Mouse (Mus musculus) heart, embryonic 16.5 days (tissue): ENCODE results near the gene Pgs1. TPM values are rescaled to one million over a fixed set of nuclear protein-coding genes. Genes with fewer than 3 reads are reported as not detected.

Source experiments
- ATAC-seq: fragments of 200-750 bp; cut with Nextera tagmentation; replicated peaks from 2 replicates; pipeline ENCODE4 v1.8.0; 2017; ENCODE audit warnings: moderate number of reproducible peaks; ENCODE audit not compliant: insufficient read depth, low FRiP score; ENCODE audit errors: extremely low read depth
- H3K27ac ChIP-seq: fragments of 300-500 bp; sonication (generic); 2 replicates; pipeline ENCODE4 v1.5.1; 2014; ENCODE audit warnings: mild to moderate bottlenecking, low read length, control low read depth, moderate library complexity
- H3K27me3 ChIP-seq: fragments of 300-500 bp; sonication (generic); 2 replicates; pipeline ENCODE4 v1.6.1; 2014; ENCODE audit warnings: low read length, mixed read lengths; ENCODE audit not compliant: control insufficient read depth, insufficient read depth
- H3K36me3 ChIP-seq: fragments of 300-500 bp; sonication (generic); 2 replicates; pipeline ENCODE4 v1.6.1; 2014; ENCODE audit not compliant: control insufficient read depth, insufficient read depth
- H3K4me1 ChIP-seq: fragments of 300-500 bp; sonication (generic); 2 replicates; pipeline ENCODE4 v1.6.1; 2014; ENCODE audit warnings: low read length, mixed read lengths; ENCODE audit not compliant: control insufficient read depth, insufficient read depth
- H3K4me2 ChIP-seq: fragments of 300-500 bp; sonication (generic); 2 replicates; pipeline ENCODE4 v1.6.1; 2014; ENCODE audit warnings: low read depth, mild to moderate bottlenecking, control low read depth, low read length
- H3K4me3 ChIP-seq: fragments of 300-500 bp; sonication (generic); 2 replicates; pipeline ENCODE4 v1.5.1; 2014; ENCODE audit warnings: mild to moderate bottlenecking, control low read depth, low read length
- H3K9ac ChIP-seq: fragments of 300-500 bp; sonication (generic); 2 replicates; pipeline ENCODE4 v1.6.1; 2014; ENCODE audit warnings: low read length, control low read depth
- H3K9me3 ChIP-seq: fragments of 300-500 bp; sonication (generic); replicated peaks from 2 replicates; pipeline ENCODE4 v1.6.1; 2016; ENCODE audit warnings: low read length; ENCODE audit not compliant: control insufficient read depth
- WGBS: fragments of 180-500 bp; shearing (Covaris S2); extraction: QIAGEN DNeasy Blood & Tissue Kit; methylation state at CpG from one replicate; pipeline ENCODE4 v1.1.7; 2014; 5-methylcytosine and 5-hydroxymethylcytosine counted together
- polyA plus RNA-seq: library from polyadenylated mRNA; unstranded; fragments of >200 nt; fragmentation: Nextera tagmentation; extraction: Ambion mirVana; gene quantifications from 2 replicates; pipeline ENCODE4 v1.2.1, GENCODE M21; 2015

Pgs1 gene
- polyA plus RNA-seq, 1 experiment from 2014 or later, result 28.9 TPM

DNA sequence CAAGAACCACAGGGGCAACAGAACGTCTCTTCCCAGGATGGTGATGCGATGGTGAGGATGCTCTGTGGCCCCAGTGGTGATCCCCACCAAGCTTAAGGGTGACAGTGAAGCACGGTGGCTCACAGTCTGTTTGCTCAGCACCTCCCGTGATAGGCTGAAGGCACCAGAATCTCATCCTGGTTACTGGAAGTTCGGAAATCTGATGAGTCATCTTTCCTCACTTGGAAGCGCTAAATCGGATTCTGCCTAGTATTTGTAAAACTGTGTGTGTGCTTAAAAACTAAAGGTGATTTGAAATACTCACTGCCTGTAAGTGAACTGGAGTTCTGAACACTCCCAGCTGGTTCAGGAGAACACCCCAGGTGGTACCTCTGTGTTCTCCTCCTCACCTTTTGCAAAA lies 2.3 kb upstream of the Pgs1 start:
- Histone ChIP-seq H3K4me1 (peaks cover 13% of the 10 kb centered on the region), H3K4me2 (no peak overlapping the region), H3K9me3 (no peaks in the 10 kb centered on the region), H3K27ac (no peak overlapping the region), H3K36me3 (no peaks in the 10 kb centered on the region), H3K4me3 (no peak overlapping the region), H3K27me3 (no peaks in the 10 kb centered on the region; the same call in 1 of the 2 replicates), H3K9ac (no peak overlapping the region)
- WGBS, result 54% methylated on average over 7 of the region's 7 CpGs
- ATAC-seq, result no peak

DNA sequence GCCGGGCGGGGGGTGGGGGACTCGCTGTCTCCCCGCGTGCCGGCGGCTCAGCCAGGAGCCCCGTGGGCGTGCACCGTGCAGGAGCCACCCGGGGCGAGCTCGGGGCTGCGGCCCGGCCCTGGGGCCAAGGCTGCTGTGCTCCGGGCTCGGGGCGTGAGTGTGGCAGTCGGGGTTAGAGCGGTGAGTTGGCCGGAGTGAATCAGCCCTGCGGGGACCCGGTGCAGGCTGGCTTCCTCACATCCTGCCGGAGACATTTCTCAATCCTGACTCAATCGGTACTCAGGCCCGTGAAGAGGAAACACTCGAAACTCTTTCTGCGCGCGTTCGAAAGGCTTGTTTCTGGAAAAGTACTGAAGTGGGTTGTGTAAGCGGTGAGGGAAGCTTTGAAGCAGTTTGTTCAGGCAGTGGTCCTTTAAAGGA lies 950 bp downstream of the Pgs1 start:
- Histone ChIP-seq H3K9ac (peak overlapping the region; percentile 88), H3K27me3 (no peaks in the 10 kb centered on the region; the same call in 1 of the 2 replicates), H3K36me3 (no peaks in the 10 kb centered on the region), H3K4me1 (peaks cover 33% of the 10 kb centered on the region), H3K27ac (peak overlapping the region; percentile 52), H3K4me3 (peak overlapping the region; percentile 87), H3K9me3 (no peaks in the 10 kb centered on the region), H3K4me2 (peak overlapping the region; percentile 74)
- peak; percentile 53 for ATAC-seq
- WGBS, result under 1% methylated on average over 32 of the region's 32 CpGs

DNA sequence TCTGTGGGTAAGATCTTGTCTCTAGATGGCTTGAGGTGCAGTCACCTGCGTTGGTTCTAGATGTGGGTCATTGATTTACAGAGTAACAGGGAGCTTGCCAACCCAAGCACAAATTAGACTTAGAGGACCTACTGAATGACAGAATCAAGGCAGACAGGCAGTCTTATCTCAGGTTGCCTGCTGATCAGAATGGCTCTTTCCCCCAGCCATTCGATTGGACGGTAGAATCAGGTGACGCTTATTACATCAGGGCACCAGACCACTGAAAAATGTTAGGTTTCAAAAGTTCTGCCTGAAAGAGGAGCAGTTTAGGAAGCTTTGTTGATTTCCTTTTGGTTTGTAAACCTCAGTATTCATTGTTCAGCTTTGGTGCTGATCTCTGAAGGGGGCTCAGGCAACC lies 1.9 kb downstream of the Pgs1 start:
- Histone ChIP-seq H3K27me3 (no peaks in the 10 kb centered on the region; the same call in 1 of the 2 replicates), H3K9me3 (no peaks in the 10 kb centered on the region), H3K9ac (no peak overlapping the region; the same call in 1 of the 2 replicates), H3K27ac (no peak overlapping the region), H3K4me2 (peak overlapping the region; percentile 74), H3K4me3 (peak overlapping the region; percentile 87; the same call in 1 of the 2 replicates), H3K4me1 (peaks cover 39% of the 10 kb centered on the region), H3K36me3 (no peaks in the 10 kb centered on the region)
- 54% methylated on average over 4 of the region's 4 CpGs for WGBS
- no peak for ATAC-seq

DNA sequence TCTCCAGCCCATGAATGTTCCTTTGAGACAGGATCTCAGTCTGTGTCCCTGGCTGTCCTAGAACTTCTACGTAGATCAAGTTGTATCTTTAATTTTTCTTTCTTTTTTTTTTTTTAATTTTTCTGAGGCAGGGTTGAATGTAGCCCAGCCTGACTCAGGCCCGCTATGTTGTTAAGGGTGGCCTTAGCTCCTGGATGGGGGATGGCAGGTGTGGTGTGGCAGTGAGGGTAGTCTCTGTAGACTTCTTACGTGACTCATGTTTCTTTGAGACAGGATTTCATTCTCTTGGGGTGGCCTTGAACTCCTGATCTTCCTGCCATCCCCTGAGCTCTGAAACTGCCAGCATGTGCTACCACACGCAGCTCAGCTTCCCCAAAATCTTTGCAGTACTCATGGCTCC lies 3.1 kb downstream of the Pgs1 start:
- Histone ChIP-seq H3K4me2 (no peak overlapping the region), H3K9me3 (no peaks in the 10 kb centered on the region), H3K27ac (no peak overlapping the region), H3K27me3 (no peaks in the 10 kb centered on the region; the same call in 1 of the 2 replicates), H3K4me1 (peaks cover 51% of the 10 kb centered on the region), H3K9ac (no peak overlapping the region), H3K4me3 (no peak overlapping the region), H3K36me3 (no peaks in the 10 kb centered on the region)
- ATAC-seq, result no peak
- 85% methylated on average over 4 of the region's 4 CpGs for WGBS

DNA sequence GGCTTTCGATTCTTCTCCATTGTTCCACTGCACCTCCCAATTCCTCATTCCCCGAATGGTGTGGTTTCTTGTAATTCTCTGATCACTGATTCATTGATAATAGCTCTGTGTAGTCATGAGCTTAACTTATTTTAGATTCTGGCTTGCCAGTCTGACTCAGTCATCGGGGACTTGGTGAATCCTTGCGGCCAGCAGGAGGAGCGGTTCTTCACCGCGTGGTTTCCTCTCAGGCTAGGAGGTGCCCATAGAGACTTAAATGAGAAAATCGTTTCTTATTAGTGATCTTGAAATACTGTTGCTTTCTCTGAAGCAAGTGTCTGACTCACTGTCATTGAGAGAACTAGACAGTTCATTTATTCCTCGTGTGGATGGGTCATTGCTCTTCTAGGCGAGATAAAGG lies 3.8 kb downstream of the Pgs1 start:
- Histone ChIP-seq H3K27ac (no peak overlapping the region), H3K9me3 (no peaks in the 10 kb centered on the region), H3K4me1 (peaks cover 58% of the 10 kb centered on the region), H3K9ac (no peak overlapping the region; the same call in 1 of the 2 replicates), H3K4me2 (no peak overlapping the region), H3K36me3 (no peaks in the 10 kb centered on the region), H3K4me3 (no peak overlapping the region), H3K27me3 (no peaks in the 10 kb centered on the region; the same call in 1 of the 2 replicates)
- WGBS, result 30% methylated on average over 10 of the region's 10 CpGs
- ATAC-seq, result no peak

DNA sequence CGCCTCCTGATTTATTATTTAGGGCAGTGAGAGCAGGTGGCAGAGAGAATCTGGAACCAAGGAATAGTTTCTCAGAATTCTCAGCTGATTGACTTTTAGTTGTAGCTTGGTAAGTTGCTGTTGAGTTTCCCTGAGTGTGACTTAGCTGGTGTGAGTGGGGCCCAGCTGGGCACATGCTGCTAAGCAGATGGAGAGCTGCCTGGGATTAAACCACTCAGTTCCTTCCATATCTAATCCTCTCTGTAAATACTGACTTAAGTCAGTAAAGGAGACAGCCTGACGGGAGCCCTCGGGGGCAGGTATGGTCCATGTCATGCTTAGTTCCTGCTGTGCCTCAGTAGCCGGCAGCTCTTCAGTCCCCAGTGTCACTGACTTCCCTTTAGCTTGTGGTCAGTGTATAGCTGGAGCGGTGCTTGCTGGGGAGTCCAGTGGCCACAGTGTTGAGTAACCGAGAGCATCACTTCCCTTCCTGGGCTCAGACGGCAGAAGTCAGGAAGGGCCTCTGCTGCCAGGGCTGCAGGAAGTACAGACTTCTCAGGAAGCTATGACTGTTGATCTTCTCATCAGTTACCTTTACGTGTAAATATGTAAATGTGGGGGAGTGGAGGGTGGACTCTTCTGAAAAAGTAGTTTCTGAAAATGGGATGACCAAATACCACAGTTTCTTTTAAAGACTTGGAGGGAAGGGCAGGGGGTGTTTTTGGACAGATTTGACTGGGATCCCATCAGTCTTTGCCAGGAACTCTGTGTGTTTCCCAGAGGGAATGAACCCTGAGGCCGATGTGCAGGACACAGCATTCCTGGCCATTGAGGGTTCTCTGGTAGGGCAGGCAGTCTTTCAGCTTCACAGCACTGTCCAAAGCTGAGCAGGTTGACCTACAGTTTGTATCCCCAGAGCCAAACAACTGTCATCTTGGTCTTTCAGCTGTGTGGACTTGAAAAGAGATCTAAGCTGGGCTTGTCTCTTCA lies 5.7 kb downstream of the Pgs1 start:
- H3K27ac ChIP-seq, result no peak overlapping the region
- H3K9ac ChIP-seq, result no peak overlapping the region
- H3K4me3 ChIP-seq, result no peak overlapping the region
- no peaks in the 10 kb centered on the region for H3K9me3 ChIP-seq
- no peak for ATAC-seq
- WGBS, result 50% methylated on average over 9 of the region's 9 CpGs
- no peak overlapping the region for H3K4me2 ChIP-seq
- no peaks in the 10 kb centered on the region for H3K27me3 ChIP-seq
- H3K36me3 ChIP-seq, result no peaks in the 10 kb centered on the region
- peaks cover 67% of the 10 kb centered on the region for H3K4me1 ChIP-seq

DNA sequence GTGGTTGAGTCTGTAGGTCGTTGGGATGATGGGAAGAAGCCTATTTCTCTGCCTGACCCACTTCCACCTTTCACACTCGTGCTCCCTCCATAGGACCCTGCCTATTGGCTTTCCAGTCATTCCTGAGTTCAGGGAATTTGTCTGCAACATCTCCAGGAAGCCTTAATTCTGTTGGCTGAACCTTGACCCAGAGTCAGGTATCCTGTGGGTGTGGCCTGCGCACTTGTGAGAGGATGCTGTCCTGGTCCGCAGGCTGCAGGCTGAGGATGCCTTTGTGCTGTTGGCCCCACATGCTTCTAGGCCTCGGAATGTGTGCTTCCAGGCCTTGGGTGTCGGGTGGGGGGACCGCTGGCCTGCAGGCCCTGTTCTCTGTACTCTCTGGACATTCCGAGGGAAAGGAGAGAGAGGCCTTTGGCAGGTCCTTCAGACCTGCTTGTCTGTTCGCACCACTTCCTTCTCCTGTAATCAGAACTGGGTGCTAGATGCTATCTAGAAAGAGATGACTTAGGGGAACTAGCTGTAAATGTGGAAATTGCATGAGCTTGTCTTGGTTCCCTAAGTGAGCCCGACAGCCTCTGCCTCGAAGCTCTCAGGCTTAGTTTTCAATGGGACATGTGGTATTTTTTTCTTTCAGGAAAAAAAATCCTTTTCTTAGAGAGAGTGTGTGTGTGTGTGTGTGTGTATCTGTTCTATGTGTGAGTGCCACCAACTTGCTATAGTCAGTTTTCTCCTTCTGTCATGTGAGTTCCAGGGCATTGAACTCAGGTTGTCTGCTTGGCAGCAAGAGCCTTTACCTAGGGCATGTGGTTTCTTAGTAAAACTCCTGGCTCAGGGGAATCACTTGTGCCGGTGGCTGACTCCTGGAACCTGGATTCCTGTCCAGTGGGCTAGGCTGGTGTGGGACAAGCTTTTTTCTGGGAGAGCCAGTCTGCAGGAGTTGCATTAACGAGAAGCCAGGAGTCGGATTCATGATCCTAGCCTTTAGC lies 7.4 kb downstream of the Pgs1 start:
- Histone ChIP-seq H3K4me1 (peaks cover 59% of the 10 kb centered on the region), H3K4me3 (no peak overlapping the region), H3K9ac (peak overlapping the region; percentile 50), H3K36me3 (no peaks in the 10 kb centered on the region), H3K27ac (peak overlapping the region; percentile 91), H3K27me3 (no peaks in the 10 kb centered on the region), H3K9me3 (no peaks in the 10 kb centered on the region), H3K4me2 (peak overlapping the region; percentile 33; the same call in 1 of the 2 replicates)
- ATAC-seq, result no peak
- 61% methylated on average over 14 of the region's 14 CpGs for WGBS

DNA sequence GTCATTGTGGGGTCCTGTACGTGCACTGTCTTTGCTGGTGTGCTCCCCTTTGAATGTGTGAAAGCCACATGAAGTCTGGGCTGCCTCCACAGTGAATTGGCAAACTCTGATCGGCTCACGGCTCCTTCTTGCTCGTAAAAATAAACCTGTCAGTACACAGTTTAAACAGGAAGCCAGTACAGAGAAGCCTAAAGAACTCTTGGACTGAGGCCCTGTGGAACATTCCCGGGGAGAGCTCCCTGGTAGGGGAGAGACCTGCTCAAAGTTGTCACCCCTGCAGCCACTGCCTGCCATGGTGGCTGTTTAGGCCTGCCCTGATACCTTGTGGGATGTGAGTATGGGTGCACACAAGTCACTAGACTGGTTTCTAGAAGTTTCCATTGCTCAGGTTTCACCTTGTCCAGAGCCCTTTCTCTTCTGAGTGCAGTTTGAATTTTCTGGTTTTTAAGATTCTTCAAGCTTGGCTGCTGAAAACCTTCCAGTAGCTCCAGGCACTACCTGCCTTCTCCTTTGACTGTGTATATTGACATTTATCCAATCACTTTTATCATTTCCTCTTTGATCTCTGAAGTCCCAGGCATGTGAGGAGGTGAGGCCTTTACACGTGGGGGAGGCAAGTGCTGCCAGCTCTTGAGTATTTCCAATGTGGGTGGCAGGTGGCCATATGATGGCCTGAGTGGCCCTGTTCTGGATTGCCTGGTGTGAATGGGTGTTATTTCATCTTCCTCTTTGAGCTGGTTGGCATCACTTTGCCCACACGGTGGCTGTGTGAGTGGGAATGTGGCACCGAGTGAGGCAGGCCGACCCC lies 8.4 kb downstream of the Pgs1 start:
- H3K27me3 ChIP-seq, result no peaks in the 10 kb centered on the region
- no peak overlapping the region for H3K4me3 ChIP-seq
- peak overlapping the region; percentile 50 for H3K9ac ChIP-seq
- peaks cover 60% of the 10 kb centered on the region for H3K4me1 ChIP-seq
- peak overlapping the region; percentile 91 for H3K27ac ChIP-seq
- peak overlapping the region; percentile 33; the same call in 1 of the 2 replicates for H3K4me2 ChIP-seq
- no peaks in the 10 kb centered on the region for H3K36me3 ChIP-seq
- H3K9me3 ChIP-seq, result no peaks in the 10 kb centered on the region
- 39% methylated on average over 9 of the region's 9 CpGs for WGBS
- ATAC-seq, result peak; percentile 59
